Mouse (Mus musculus) stomach, postnatal 0 days (tissue): ENCODE results near the gene Hydin. TPM values are rescaled to one million over a fixed set of nuclear protein-coding genes. Genes with fewer than 3 reads are reported as not detected.
"Not testable (repeated sequence)": the region's sequence is repeated elsewhere in the genome, so short reads cannot be mapped to it uniquely, and the experiment has no call there.

Source experiments
- ATAC-seq: fragments of 200-750 bp; cut with Nextera tagmentation; 2 replicates; pipeline ENCODE4 v1.8.0; 2017; ENCODE audit not compliant: low FRiP score, low TSS enrichment
- DNase-seq: peaks from one replicate; pipeline ENCODE4 v3.0.0-alpha.2; 2016; ENCODE audit warnings: low spot score
- H3K27ac ChIP-seq: fragments of 300-500 bp; sonication (generic); replicated peaks from 2 replicates; pipeline ENCODE4 v1.5.1; 2014; ENCODE audit warnings: mild to moderate bottlenecking, control low read depth
- H3K27me3 ChIP-seq: fragments of 300-500 bp; sonication (generic); 2 replicates; pipeline ENCODE4 v1.6.1; 2014; ENCODE audit warnings: low read length; ENCODE audit not compliant: control insufficient read depth, insufficient read depth
- H3K36me3 ChIP-seq: fragments of 300-500 bp; sonication (generic); 2 replicates; pipeline ENCODE4 v1.6.1; 2014; ENCODE audit warnings: low read length, mixed read lengths; ENCODE audit not compliant: control insufficient read depth, insufficient read depth
- H3K4me1 ChIP-seq: fragments of 300-500 bp; sonication (generic); replicated peaks from 2 replicates; pipeline ENCODE4 v1.6.1; 2014; ENCODE audit warnings: antibody characterized with exemption; ENCODE audit not compliant: control insufficient read depth, insufficient read depth
- H3K4me2 ChIP-seq: fragments of 300-500 bp; sonication (generic); replicated peaks from 2 replicates; pipeline ENCODE4 v1.6.1; 2014; ENCODE audit warnings: low read depth, mild to moderate bottlenecking, control low read depth, moderate library complexity
- H3K4me3 ChIP-seq: fragments of 300-500 bp; sonication (generic); 2 replicates; pipeline ENCODE4 v1.5.1; 2014; ENCODE audit warnings: low read depth, low read length, control low read depth
- H3K9ac ChIP-seq: fragments of 300-500 bp; sonication (generic); 2 replicates; pipeline ENCODE4 v1.6.1; 2014; ENCODE audit warnings: mild to moderate bottlenecking, low read length, control low read depth, mixed read lengths
- H3K9me3 ChIP-seq: fragments of 300-500 bp; sonication (generic); 2 replicates; pipeline ENCODE4 v1.6.1; 2016; ENCODE audit warnings: low read length; ENCODE audit not compliant: control insufficient read depth
- CTCF ChIP-seq: IDR thresholded peaks from 2 replicates; pipeline ENCODE4 v1.5.1; 2016; ENCODE audit warnings: antibody characterized with exemption, low read depth, mild to moderate bottlenecking, moderate library complexity
- EP300 ChIP-seq: optimal IDR thresholded peaks from 2 replicates; pipeline ENCODE3; 2016; ENCODE audit warnings: antibody characterized with exemption
- WGBS: fragments of 180-500 bp; shearing (Covaris S2); extraction: QIAGEN DNeasy Blood & Tissue Kit; methylation state at CpG from one replicate; pipeline ENCODE4 v1.1.7; 2014; 5-methylcytosine and 5-hydroxymethylcytosine counted together
- polyA plus RNA-seq: library from polyadenylated mRNA; unstranded; fragments of >200 nt; fragmentation: Nextera tagmentation; extraction: Ambion mirVana; gene quantifications from 2 replicates; pipeline ENCODE4 v1.2.1, GENCODE M21; 2015

Hydin gene
- polyA plus RNA-seq, 1 experiment from 2014 or later: 0.05 TPM

DNA sequence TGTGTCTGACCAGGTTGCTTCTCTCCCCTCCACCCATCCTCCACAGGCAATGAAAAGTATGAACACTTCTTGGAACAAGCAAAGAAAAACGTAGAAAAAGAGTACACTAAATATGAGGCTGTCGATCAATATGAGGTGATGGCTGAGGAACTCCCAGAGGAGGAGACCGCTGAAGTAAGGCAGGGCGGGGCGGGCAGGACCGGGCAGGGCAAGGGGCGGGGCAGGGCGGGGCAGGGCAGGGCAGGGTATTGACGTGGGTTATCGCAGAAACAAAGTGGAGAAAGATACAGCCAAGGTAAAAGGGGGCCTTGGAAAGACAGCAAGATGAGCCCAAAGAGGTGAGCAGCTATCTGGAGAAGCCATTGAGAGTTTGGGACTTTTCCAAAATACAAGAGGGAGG is 236.1 kb downstream of the Hydin start:
- H3K9ac ChIP-seq: no peak overlapping the region
- 11% methylated on average over 10 of the region's 10 CpGs for WGBS
- no peaks in the 10 kb centered on the region for H3K4me1 ChIP-seq
- no peaks in the 10 kb centered on the region for H3K9me3 ChIP-seq
- H3K36me3 ChIP-seq: no peaks in the 10 kb centered on the region
- H3K27ac ChIP-seq: no peak overlapping the region
- H3K27me3 ChIP-seq: no peaks in the 10 kb centered on the region
- DNase-seq (peak; percentile 23), ATAC-seq (no peak)
- H3K4me3 ChIP-seq: no peak overlapping the region
- no peak overlapping the region for H3K4me2 ChIP-seq
- no peak for TF ChIP-seq CTCF
- no peak for TF ChIP-seq EP300

DNA sequence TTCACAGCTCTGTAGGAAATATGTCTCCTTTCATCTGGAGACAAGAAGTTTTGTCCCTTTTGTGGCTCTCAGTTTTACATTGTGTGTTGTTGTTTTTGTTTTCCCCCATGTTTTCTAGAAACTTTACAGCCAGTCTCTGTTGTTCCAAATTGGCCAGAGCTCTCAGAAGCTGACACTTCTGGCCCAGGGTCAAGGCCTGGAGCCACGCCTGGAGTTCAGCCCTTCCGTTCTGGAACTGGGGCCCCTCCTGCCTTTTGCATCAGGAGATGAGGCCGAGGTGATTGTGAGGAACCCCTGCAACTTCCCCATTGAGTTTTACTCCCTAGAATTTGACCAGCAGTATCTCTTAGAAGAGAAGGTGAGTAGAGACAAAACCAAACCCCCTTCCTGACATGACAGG is 242.0 kb downstream of the Hydin start:
- no peak overlapping the region for H3K9ac ChIP-seq
- TF ChIP-seq EP300: no peak
- TF ChIP-seq CTCF: no peak
- 61% methylated on average over 3 of the region's 3 CpGs for WGBS
- no peak overlapping the region for H3K4me3 ChIP-seq
- H3K4me1 ChIP-seq: no peaks in the 10 kb centered on the region
- H3K9me3 ChIP-seq: 0 out of 2 replicates have a peak, but pooled peaks cover 2% of the 10 kb centered on the region
- H3K27ac ChIP-seq: no peak overlapping the region
- H3K4me2 ChIP-seq: no peak overlapping the region
- no peaks in the 10 kb centered on the region for H3K36me3 ChIP-seq
- ATAC-seq (no peak), DNase-seq (no peak)
- no peaks in the 10 kb centered on the region for H3K27me3 ChIP-seq

DNA sequence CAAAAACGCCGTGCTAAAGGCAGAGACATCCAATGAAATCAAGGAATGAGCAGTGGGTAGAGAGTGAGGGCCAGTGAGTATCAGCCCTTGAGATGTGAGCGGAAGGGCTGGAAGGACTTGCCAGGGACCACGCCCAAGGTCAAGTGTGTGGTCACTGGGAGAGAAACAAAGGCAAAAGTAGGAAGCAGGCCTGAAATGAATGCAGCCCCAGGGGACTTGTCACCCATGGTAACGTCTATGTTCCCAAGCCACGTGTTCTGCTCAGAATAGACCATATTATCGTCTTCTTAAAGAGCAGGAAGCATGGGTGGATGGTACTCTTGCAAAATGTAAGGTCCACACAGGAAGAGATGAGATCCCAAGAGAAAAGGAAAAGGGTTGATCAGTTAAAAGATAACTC is 253.0 kb downstream of the Hydin start:
- DNase-seq: no peak
- H3K9ac ChIP-seq: no peak overlapping the region

DNA sequence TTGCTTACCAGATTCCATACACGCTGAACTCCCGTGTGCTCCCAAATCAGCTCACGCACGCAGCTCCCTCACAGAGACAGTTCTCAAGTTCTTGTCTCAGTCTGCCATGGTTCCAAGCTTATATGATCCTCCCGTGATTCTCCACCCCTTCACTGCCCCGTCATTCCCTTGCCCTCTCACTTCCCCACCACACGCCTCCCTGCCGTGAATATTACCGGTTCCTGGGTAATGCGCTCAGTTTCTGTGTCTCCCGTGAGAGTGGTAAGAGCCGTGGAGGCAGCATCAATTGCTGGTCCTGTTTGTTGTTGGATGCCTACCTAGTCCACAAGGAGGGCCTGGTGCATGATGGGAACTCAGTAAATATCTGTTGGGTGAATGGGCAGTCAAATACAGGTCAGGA is 255.1 kb downstream of the Hydin start:
- Histone ChIP-seq H3K27ac (no peak overlapping the region), H3K4me3 (no peak overlapping the region), H3K9me3 (no peaks in the 10 kb centered on the region), H3K9ac (no peak overlapping the region), H3K36me3 (no peaks in the 10 kb centered on the region), H3K4me2 (no peak overlapping the region), H3K4me1 (no peaks in the 10 kb centered on the region), H3K27me3 (no peaks in the 10 kb centered on the region)
- DNase-seq (no peak), ATAC-seq (no peak)
- WGBS: 93% methylated on average over 12 of the region's 12 CpGs
- TF ChIP-seq CTCF: no peak
- TF ChIP-seq EP300: no peak

More for the DNA sequence above, 253.0 kb downstream of the Hydin start:
- Histone ChIP-seq H3K4me3 (no peak overlapping the region), H3K36me3 (no peaks in the 10 kb centered on the region), H3K9me3 (no peaks in the 10 kb centered on the region), H3K4me2 (no peak overlapping the region), H3K4me1 (no peaks in the 10 kb centered on the region), H3K27me3 (no peaks in the 10 kb centered on the region), H3K27ac (no peak overlapping the region)
- 68% methylated on average over 7 of the region's 7 CpGs for WGBS
- no peak for ATAC-seq
- no peak for TF ChIP-seq CTCF
- TF ChIP-seq EP300: no peak

GRCm38 (mm10) chr8:110522495-110522894 is 255.7 kb downstream of the Hydin start:
- not testable (repeated sequence) for H3K9me3 ChIP-seq, H3K36me3 ChIP-seq, H3K4me2 ChIP-seq, H3K9ac ChIP-seq, DNase-seq, H3K27ac ChIP-seq, H3K4me3 ChIP-seq, H3K27me3 ChIP-seq, H3K4me1 ChIP-seq, ATAC-seq
- WGBS: 86% methylated on average over 7 of the region's 7 CpGs

- DNase-seq (no peak), ATAC-seq (no peak)
- no peak overlapping the region for H3K9ac ChIP-seq
- H3K9me3 ChIP-seq: no peaks in the 10 kb centered on the region
- H3K4me1 ChIP-seq: no peaks in the 10 kb centered on the region
- H3K27ac ChIP-seq: no peak overlapping the region
- no peak overlapping the region for H3K4me2 ChIP-seq
- 51% methylated on average over 15 of the region's 15 CpGs for WGBS
- H3K27me3 ChIP-seq: no peaks in the 10 kb centered on the region
- H3K36me3 ChIP-seq: no peaks in the 10 kb centered on the region
- no peak for TF ChIP-seq CTCF
- no peak for TF ChIP-seq EP300
- H3K4me3 ChIP-seq: no peak overlapping the region
Observed at GRCm38 (mm10) chr8:110522985-110523384, 256.2 kb downstream of the Hydin start.
